Mouse (Mus musculus) forebrain, embryonic 11.5 days (tissue): Measurements from ENCODE around the gene Ypel2. TPM values are rescaled to one million over a fixed set of nuclear protein-coding genes. Genes with fewer than 3 reads are reported as not detected.

Experiments
- ATAC-seq: fragments of 200-750 bp; cut with Nextera tagmentation; replicated peaks from 2 replicates; pipeline ENCODE4 v1.8.0; 2017; ENCODE audit warnings: moderate TSS enrichment; ENCODE audit not compliant: low FRiP score
- DNase-seq: peaks from one replicate; pipeline ENCODE4 v3.0.0-alpha.2; 2017; ENCODE audit warnings: low spot score
- H3K27ac ChIP-seq: fragments of 300-500 bp; sonication (generic); 2 replicates; pipeline ENCODE4 v1.5.1; 2014; ENCODE audit warnings: low read depth, low read length
- H3K27me3 ChIP-seq: fragments of 300-500 bp; sonication (generic); 2 replicates; pipeline ENCODE4 v1.6.1; 2014; ENCODE audit warnings: mild to moderate bottlenecking, low read length, mixed read lengths; ENCODE audit not compliant: control insufficient read depth, insufficient read depth
- H3K36me3 ChIP-seq: fragments of 300-500 bp; sonication (generic); 2 replicates; pipeline ENCODE4 v1.6.1; 2014; ENCODE audit warnings: mild to moderate bottlenecking, low read length, moderate library complexity, mixed read lengths; ENCODE audit not compliant: control insufficient read depth, insufficient read depth
- H3K4me1 ChIP-seq: fragments of 300-500 bp; sonication (generic); replicated peaks from 2 replicates; pipeline ENCODE4 v1.6.1; 2014; ENCODE audit warnings: low read length, mixed read lengths; ENCODE audit not compliant: control insufficient read depth, insufficient read depth
- H3K4me2 ChIP-seq: fragments of 300-500 bp; sonication (generic); 2 replicates; pipeline ENCODE4 v1.6.1; 2014; ENCODE audit warnings: low read depth, mild to moderate bottlenecking, low read length, moderate library complexity, mixed read lengths; ENCODE audit not compliant: severe bottlenecking
- H3K4me3 ChIP-seq: fragments of 300-500 bp; sonication (generic); 2 replicates; pipeline ENCODE4 v1.5.1; 2014; ENCODE audit warnings: low read depth, low read length
- H3K9ac ChIP-seq: fragments of 300-500 bp; sonication (generic); 2 replicates; pipeline ENCODE4 v1.6.1; 2014; ENCODE audit warnings: low read length
- H3K9me3 ChIP-seq: fragments of 300-500 bp; sonication (generic); 2 replicates; pipeline ENCODE4 v1.6.1; 2016; ENCODE audit warnings: low read length, mixed read lengths; ENCODE audit not compliant: control insufficient read depth
- WGBS: fragments of 180-500 bp; shearing (Covaris S2); extraction: QIAGEN DNeasy Blood & Tissue Kit; methylation state at CpG from one replicate; pipeline ENCODE4 v1.1.7; 2014; 5-methylcytosine and 5-hydroxymethylcytosine counted together
- polyA plus RNA-seq: library from polyadenylated mRNA; unstranded; fragments of >200 nt; fragmentation: Nextera tagmentation; extraction: Ambion mirVana; gene quantifications from 2 replicates; pipeline ENCODE4 v1.2.1, GENCODE M21; 2014

Ypel2 gene
- polyA plus RNA-seq, 1 experiment from 2014 or later, result 5.4 TPM

DNA sequence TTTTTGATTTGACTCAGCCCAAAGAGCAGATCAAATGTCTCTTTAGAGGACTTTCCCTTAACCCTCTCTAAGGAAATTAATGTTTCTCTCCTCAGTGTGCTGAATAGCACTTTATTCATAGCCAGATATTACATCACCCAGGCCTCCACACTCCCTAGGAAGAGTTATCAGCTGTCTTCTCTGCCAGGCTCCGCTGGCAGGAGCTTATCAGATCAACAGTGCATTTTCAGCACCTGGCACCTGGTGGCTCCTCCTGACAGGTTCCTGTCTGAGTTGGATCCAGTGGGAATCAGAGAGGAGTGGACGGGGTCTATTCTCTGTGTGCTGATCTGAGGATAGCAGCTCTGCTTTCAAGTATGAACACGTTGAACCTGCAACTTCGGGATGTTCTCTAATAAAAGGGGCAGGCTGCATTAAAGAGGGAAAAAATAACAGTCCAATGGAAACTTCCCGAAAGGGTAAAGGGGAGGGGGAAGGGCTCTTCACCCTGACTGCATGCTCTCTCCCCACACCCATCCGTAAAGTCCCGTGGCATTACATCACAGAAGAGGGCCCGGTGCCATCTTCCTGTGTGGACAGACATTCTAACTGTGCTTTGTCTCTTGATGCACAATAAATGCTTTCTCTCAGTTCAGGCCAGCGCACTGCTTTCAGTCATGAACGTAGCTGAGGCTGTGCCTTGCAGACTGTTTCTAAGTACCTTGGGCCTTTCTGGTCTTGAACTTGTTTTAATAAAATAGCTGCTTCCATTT is 8.7 kb upstream of the Ypel2 start:
- WGBS, result 88% methylated on average over 10 of the region's 10 CpGs
- DNase-seq, result no peak
- Histone ChIP-seq H3K9me3 (no peaks in the 10 kb centered on the region), H3K36me3 (no peaks in the 10 kb centered on the region), H3K4me2 (no peak overlapping the region), H3K9ac (no peak overlapping the region), H3K4me3 (no peak overlapping the region), H3K4me1 (no peaks in the 10 kb centered on the region), H3K27ac (no peak overlapping the region), H3K27me3 (no peaks in the 10 kb centered on the region)
- no peak for ATAC-seq

GRCm38 (mm10) chr11:87001217-87001616 is 7.7 kb upstream of the Ypel2 start:
- Histone ChIP-seq H3K4me2 (no peak overlapping the region), H3K27me3 (no peaks in the 10 kb centered on the region)

DNA sequence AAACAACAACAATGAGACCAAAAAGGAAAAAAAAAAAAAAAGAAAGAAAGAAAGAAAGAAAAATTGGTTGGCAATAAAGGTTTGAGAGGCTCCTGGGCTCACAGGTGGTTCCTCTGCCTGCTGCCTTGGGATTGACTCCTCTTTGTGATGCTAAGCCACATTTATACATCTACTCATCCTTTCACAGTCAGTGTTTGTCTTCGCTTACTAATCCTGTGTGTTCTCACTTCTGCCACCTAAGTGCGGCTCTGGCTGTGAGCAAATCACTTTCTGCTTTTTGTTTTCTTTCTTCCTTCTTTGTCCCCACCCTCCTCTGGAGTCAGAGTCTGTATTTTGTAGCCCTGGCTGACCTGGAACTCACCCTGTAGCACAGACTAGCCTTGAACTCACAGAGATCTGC is 2.8 kb upstream of the Ypel2 start:
- H3K4me2 ChIP-seq, result no peak overlapping the region
- no peaks in the 10 kb centered on the region for H3K36me3 ChIP-seq
- ATAC-seq (no peak), DNase-seq (no peak)
- no peak overlapping the region for H3K4me3 ChIP-seq
- no peak overlapping the region for H3K9ac ChIP-seq
- H3K27me3 ChIP-seq, result no peaks in the 10 kb centered on the region; the same call in 1 of the 2 replicates
- 23% methylated on average over 2 of the region's 2 CpGs for WGBS
- H3K27ac ChIP-seq, result no peak overlapping the region
- H3K9me3 ChIP-seq, result no peaks in the 10 kb centered on the region
- H3K4me1 ChIP-seq, result peaks cover 7% of the 10 kb centered on the region

More at GRCm38 (mm10) chr11:87001217-87001616, 7.7 kb upstream of the Ypel2 start:
- no peak overlapping the region for H3K9ac ChIP-seq
- no peaks in the 10 kb centered on the region for H3K9me3 ChIP-seq
- H3K27ac ChIP-seq, result no peak overlapping the region
- no peaks in the 10 kb centered on the region for H3K36me3 ChIP-seq
- DNase-seq, result no peak
- no peak for ATAC-seq
- 91% methylated on average over 8 of the region's 8 CpGs for WGBS
- H3K4me3 ChIP-seq, result no peak overlapping the region
- no peaks in the 10 kb centered on the region for H3K4me1 ChIP-seq

DNA sequence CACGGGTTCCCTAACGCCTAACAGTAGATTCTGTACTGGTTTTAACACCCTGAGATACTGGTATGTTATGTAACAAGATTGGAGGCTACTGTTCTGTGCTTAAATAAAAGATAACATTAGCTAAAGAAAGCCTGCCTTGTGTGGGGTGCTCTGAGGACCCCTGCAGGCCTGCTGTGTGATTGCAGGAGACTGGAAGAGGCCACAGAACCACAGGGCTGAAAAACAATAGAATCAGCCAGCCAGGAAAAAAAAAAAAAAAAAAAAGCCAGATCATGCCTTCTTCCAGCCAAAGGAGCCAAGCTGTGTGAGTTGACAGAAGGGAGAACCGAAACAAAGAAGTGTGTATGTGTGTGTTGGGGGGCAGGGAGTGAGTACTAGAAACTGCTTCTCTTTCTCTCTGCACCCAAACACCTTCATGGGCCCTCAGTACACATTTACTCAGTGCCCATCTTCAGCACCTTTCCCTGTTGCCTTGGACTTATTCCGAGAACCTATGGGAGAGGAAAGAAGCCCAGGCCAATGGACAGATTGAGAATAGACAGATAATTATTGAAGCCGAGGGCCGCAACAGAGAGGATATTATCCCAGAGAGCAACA is 2.2 kb upstream of the Ypel2 start:
- H3K9ac ChIP-seq, result no peak overlapping the region
- 30% methylated on average over 6 of the region's 6 CpGs for WGBS
- no peak overlapping the region for H3K27ac ChIP-seq
- peaks cover 8% of the 10 kb centered on the region for H3K4me1 ChIP-seq
- no peak overlapping the region for H3K4me2 ChIP-seq
- H3K4me3 ChIP-seq, result no peak overlapping the region
- ATAC-seq, result no peak
- no peaks in the 10 kb centered on the region; the same call in 1 of the 2 replicates for H3K27me3 ChIP-seq
- DNase-seq, result peak; percentile 81
- no peaks in the 10 kb centered on the region for H3K36me3 ChIP-seq
- H3K9me3 ChIP-seq, result no peaks in the 10 kb centered on the region

DNA sequence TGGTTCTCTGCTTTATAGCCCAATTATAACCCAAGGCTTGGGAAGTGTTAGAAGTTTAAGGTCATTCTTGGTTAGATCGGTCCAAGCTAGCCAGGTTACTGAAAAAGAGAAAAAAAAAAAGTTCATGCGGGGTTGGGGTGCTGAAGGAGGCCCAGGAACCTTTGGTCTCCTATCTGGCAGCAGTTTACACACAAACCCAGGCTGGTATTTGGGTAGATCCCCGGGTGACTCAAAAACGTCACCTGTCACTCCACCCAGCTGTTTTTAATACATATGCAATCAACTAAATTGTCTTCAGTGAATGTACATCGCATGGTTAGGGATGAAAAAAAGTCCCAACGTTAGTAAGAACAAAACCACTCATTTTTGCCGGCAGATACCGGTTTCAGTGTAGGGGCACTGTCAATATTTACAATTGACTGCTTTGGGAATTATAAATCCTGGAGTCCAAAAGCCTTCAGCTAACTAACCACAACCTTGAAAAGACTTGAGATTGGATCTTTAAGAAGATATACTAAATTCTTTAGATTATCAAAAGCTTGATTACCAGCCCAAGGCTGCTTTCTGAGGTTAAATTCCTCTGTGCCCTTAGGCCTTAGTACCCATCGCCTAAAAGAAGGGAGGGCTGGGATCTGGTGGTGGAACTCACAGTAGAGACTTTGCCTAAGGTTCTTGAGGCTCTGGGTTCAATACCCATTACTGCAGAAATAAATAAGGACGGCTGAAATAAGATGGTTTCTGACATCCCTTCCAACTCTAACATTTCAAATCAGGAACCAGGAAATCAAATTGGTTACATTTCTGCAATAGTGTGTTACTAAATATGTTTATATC is 1.5 kb upstream of the Ypel2 start:
- 56% methylated on average over 10 of the region's 10 CpGs for WGBS
- H3K9ac ChIP-seq, result no peak overlapping the region
- no peak for DNase-seq
- no peak overlapping the region for H3K4me3 ChIP-seq
- no peaks in the 10 kb centered on the region for H3K9me3 ChIP-seq
- H3K27ac ChIP-seq, result no peak overlapping the region
- H3K36me3 ChIP-seq, result no peaks in the 10 kb centered on the region
- H3K27me3 ChIP-seq, result no peaks in the 10 kb centered on the region; the same call in 1 of the 2 replicates
- H3K4me2 ChIP-seq, result no peak overlapping the region
- peaks cover 13% of the 10 kb centered on the region for H3K4me1 ChIP-seq
- no peak for ATAC-seq

GRCm38 (mm10) chr11:86994330-86994729 is 823 bp upstream of the Ypel2 start:
- H3K4me2 ChIP-seq, result peak overlapping the region; percentile 98
- H3K4me3 ChIP-seq, result peak overlapping the region; percentile 89
- H3K36me3 ChIP-seq, result no peaks in the 10 kb centered on the region
- peaks cover 14% of the 10 kb centered on the region for H3K4me1 ChIP-seq
- H3K9ac ChIP-seq, result no peak overlapping the region; the same call in 1 of the 2 replicates
- H3K27me3 ChIP-seq, result no peaks in the 10 kb centered on the region; the same call in 1 of the 2 replicates
- H3K9me3 ChIP-seq, result no peaks in the 10 kb centered on the region
- DNase-seq (no peak), ATAC-seq (no peak)
- H3K27ac ChIP-seq, result no peak overlapping the region
- 23% methylated on average over 6 of the region's 6 CpGs for WGBS

GRCm38 (mm10) chr11:86992461-86992988 is 982 bp downstream of the Ypel2 start:
- peak overlapping the region; percentile 98 for H3K4me2 ChIP-seq
- no peak for ATAC-seq
- no peaks in the 10 kb centered on the region for H3K9me3 ChIP-seq
- peak overlapping the region; percentile 67 for H3K9ac ChIP-seq
- H3K4me1 ChIP-seq, result peaks cover 17% of the 10 kb centered on the region
- H3K36me3 ChIP-seq, result no peaks in the 10 kb centered on the region
- H3K4me3 ChIP-seq, result peak overlapping the region; percentile 89
- no peak overlapping the region for H3K27ac ChIP-seq
- 2% methylated on average over 13 of the region's 13 CpGs for WGBS
- DNase-seq, result peak; percentile 60
- no peaks in the 10 kb centered on the region; the same call in 1 of the 2 replicates for H3K27me3 ChIP-seq

GRCm38 (mm10) chr11:86991241-86991640 is 2.3 kb downstream of the Ypel2 start:
- Histone ChIP-seq H3K27me3 (no peaks in the 10 kb centered on the region; the same call in 1 of the 2 replicates), H3K9ac (no peak overlapping the region), H3K9me3 (no peaks in the 10 kb centered on the region), H3K4me1 (peaks cover 21% of the 10 kb centered on the region), H3K4me2 (no peak overlapping the region), H3K4me3 (no peak overlapping the region), H3K36me3 (no peaks in the 10 kb centered on the region), H3K27ac (no peak overlapping the region)
- no peak for ATAC-seq
- DNase-seq, result no peak
- 88% methylated on average over 4 of the region's 4 CpGs for WGBS
